Comparison of ENCODE assay signal across 8 mouse cellular contexts in the genomic region with DNA sequence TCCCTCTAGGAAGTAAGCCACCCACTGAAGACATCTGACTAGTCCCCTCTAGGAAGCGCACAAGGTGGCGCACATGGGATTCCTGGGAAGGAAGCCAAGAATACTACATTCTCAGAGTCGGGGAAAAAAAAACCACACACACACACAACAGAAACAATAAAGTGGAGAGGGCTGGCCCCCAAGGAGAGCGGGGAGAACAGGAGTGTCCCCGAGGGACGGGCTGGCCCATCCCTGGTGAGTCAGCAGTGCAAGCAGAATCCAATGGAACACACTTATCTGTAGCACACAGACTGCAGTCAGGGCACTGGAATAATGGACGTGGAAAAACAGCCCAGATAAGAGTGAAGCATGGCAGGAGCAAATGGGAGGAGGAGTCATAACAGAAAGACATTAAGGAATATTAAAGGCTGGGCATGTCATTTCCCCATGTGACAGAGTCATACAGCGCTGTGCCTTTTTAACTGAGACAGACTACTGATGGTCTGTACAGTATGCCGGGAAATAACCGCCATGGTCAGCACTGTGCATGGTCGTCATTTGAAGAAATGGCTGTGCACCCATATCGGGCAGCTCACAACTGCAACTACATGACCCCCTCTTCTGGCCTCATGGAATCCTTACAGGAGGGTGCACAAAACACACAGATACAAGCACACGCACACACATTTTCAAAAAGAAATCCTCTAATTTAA. TPM values are rescaled to one million over a fixed set of nuclear protein-coding genes. Genes with fewer than 3 reads are reported as not detected.
DNase-seq lines count a peak whose midpoint lies in the region; ATAC-seq lines count a peak whose summit lies in the region.

No protein-coding gene starts in this region.

- peak; percentile 67 for ATAC-seq in hindbrain, embryonic 16.5 days
- no peak; the same call in 1 of the 2 replicates for ATAC-seq in hindbrain, embryonic 12.5 days (ENCODE audit: low FRiP score)

- H3K4me2 ChIP-seq in hindbrain, embryonic 16.5 days (ENCODE audit: low read length) = no peak overlapping the region
- no peak overlapping the region for H3K4me2 ChIP-seq in hindbrain, embryonic 12.5 days (replicated peaks)

- 72% methylated on average over 13 of the region's 13 CpGs for WGBS in hindbrain, embryonic 16.5 days
- WGBS in hindbrain, embryonic 12.5 days = 90% methylated on average over 13 of the region's 13 CpGs
- WGBS in large intestine, adult 2 months = 42% methylated on average over 13 of the region's 13 CpGs

- no peaks in the 10 kb centered on the region for H3K9me3 ChIP-seq in hindbrain, embryonic 16.5 days (ENCODE audit: control insufficient read depth, low read length)
- no peaks in the 10 kb centered on the region for H3K9me3 ChIP-seq in hindbrain, embryonic 12.5 days (replicated peaks)

- H3K27ac ChIP-seq in hindbrain, embryonic 16.5 days (ENCODE audit: low read depth, low read length) = no peak overlapping the region
- H3K27ac ChIP-seq in hindbrain, embryonic 12.5 days = no peak overlapping the region

- no peak overlapping the region for H3K9ac ChIP-seq in hindbrain, embryonic 16.5 days (ENCODE audit: low read depth, low read length)
- H3K9ac ChIP-seq in hindbrain, embryonic 12.5 days = no peak overlapping the region

- DNase-seq in Muller cell, postnatal 12 days (ENCODE audit: inconsistent ontology term) = peak; percentile 32
- DNase-seq in heart, adult 18-20 months = peak; percentile 75 to 87
- peak; percentile 19 for DNase-seq in large intestine, adult 2 months (ENCODE audit: low read depth, low spot score)
- no peak for DNase-seq in right cerebral cortex, adult 18-20 months
- DNase-seq in urinary bladder, postnatal 4 days (ENCODE audit: low spot score in 2 of 2) = no peak
- no peak for DNase-seq in B cell, adult 2 months

- H3K36me3 ChIP-seq in hindbrain, embryonic 16.5 days (ENCODE audit: control insufficient read depth, insufficient read depth, low read length) = peaks cover 9% of the 10 kb centered on the region
- H3K36me3 ChIP-seq in hindbrain, embryonic 12.5 days = peaks cover 19% of the 10 kb centered on the region; the same call in 1 of the 2 replicates

- no peak overlapping the region for H3K4me3 ChIP-seq in hindbrain, embryonic 16.5 days (ENCODE audit: low read length)
- H3K4me3 ChIP-seq in hindbrain, embryonic 12.5 days = no peak overlapping the region

- no peaks in the 10 kb centered on the region for H3K4me1 ChIP-seq in hindbrain, embryonic 16.5 days (ENCODE audit: control insufficient read depth, insufficient read depth, low read depth, low read length)
- no peaks in the 10 kb centered on the region for H3K4me1 ChIP-seq in hindbrain, embryonic 12.5 days

- no peaks in the 10 kb centered on the region for H3K27me3 ChIP-seq in hindbrain, embryonic 16.5 days (replicated peaks; ENCODE audit: control insufficient read depth, insufficient read depth, low read length)
- no peaks in the 10 kb centered on the region for H3K27me3 ChIP-seq in hindbrain, embryonic 12.5 days

RNA-seq across cellular contexts. Expression of gene Tmod3, which starts 31.9 kb away (rescaled TPM):
- 75.6 and 79.5 TPM in 2 replicates for polyA plus RNA-seq in hindbrain, embryonic 16.5 days (2015; fragmentation: Nextera tagmentation; extraction: Ambion mirVana)
- 96.5 and 98.4 TPM in 2 replicates for polyA plus RNA-seq in hindbrain, embryonic 12.5 days (2016; fragmentation: Nextera tagmentation; extraction: Ambion mirVana)
- total RNA-seq in heart, adult 18-20 months (2021) = 10 to 100 TPM; 51.0 to 64.7 TPM
- 16.2 and 31.9 TPM in 2 replicates for polyA plus RNA-seq in large intestine, adult 2 months (2012; rRNA removed)

Comparison
In these comparisons a context has a peak if more than half of its experiments do, and no peak if none do; other contexts are left out.
1. DNase-seq: peak in Muller cell, postnatal 12 days (single experiment), heart, adult 18-20 months (2 of 2) and large intestine, adult 2 months (single experiment); none in right cerebral cortex, adult 18-20 months (single experiment), urinary bladder, postnatal 4 days (0 of 2) and B cell, adult 2 months (0 of 2).